Mouse (Mus musculus): ENCODE results near the gene Lst1. TPM values are rescaled to one million over a fixed set of nuclear protein-coding genes. Genes with fewer than 3 reads are reported as not detected.

Lst1 gene
- polyA plus RNA-seq, 1 experiment from 2014 or later: 7.6 TPM

GRCm38 (mm10) chr17:35204494-35205379 lies 16.5 kb upstream of the Lst1 start, which contains the start of gene Lta:
Gene Lta, minus strand, starts transcription at chr17:35205351.
- WGBS: 31% methylated on average over 20 of the region's 20 CpGs
- peaks cover 4% of the 10 kb centered on the region; the same call in 1 of the 2 replicates for H3K27me3 ChIP-seq (replicated peaks)
- H3K9ac ChIP-seq: no peak within 1 kb of the TSS

GRCm38 (mm10) chr17:35202442-35202841 lies 14.2 kb upstream of the Lst1 start:
- Histone ChIP-seq H3K27ac (no peak overlapping the region), H3K36me3 (replicated peaks) (no peaks in the 10 kb centered on the region), H3K27me3 (replicated peaks) (peaks cover 4% of the 10 kb centered on the region; the same call in 1 of the 2 replicates), H3K9ac (no peak overlapping the region), H3K4me2 (no peak overlapping the region), H3K9me3 (no peaks in the 10 kb centered on the region), H3K4me1 (no peaks in the 10 kb centered on the region), H3K4me3 (no peak overlapping the region)
- ATAC-seq (replicated peaks): no peak
- WGBS: 80% methylated on average over 4 of the region's 4 CpGs

More at GRCm38 (mm10) chr17:35204494-35205379, 16.5 kb upstream of the Lst1 start, which contains the start of gene Lta:
- H3K27ac ChIP-seq: no peak within 1 kb of the TSS
- ATAC-seq (replicated peaks): no peak
- H3K4me3 ChIP-seq: no peak within 1 kb of the TSS
- H3K4me1 ChIP-seq: no peaks in the 10 kb centered on the region
- no peaks in the 10 kb centered on the region for H3K36me3 ChIP-seq (replicated peaks)
- H3K9me3 ChIP-seq: no peaks in the 10 kb centered on the region
- no peak within 1 kb of the TSS for H3K4me2 ChIP-seq

- Histone ChIP-seq H3K27ac (no peak within 1 kb of the TSS), H3K4me1 (no peaks in the 10 kb centered on the region), H3K9me3 (no peaks in the 10 kb centered on the region), H3K9ac (no peak within 1 kb of the TSS), H3K4me2 (no peak within 1 kb of the TSS), H3K4me3 (no peak within 1 kb of the TSS), H3K27me3 (replicated peaks) (peaks cover 9% of the 10 kb centered on the region), H3K36me3 (replicated peaks) (no peaks in the 10 kb centered on the region)
- no peak for ATAC-seq (replicated peaks)
- 54% methylated on average over 13 of the region's 13 CpGs for WGBS
These were observed 13.5 kb upstream of the Lst1 start, which contains the start of gene Tnf for GRCm38 (mm10) chr17:35201787-35202186. Gene Tnf, minus strand, starts transcription at chr17:35202007.

GRCm38 (mm10) chr17:35201128-35201527 lies 12.9 kb upstream of the Lst1 start:
- peaks cover 1% of the 10 kb centered on the region; the same call in 1 of the 2 replicates for H3K4me1 ChIP-seq
- H3K9ac ChIP-seq: no peak overlapping the region
- ATAC-seq (replicated peaks): no peak
- H3K4me2 ChIP-seq: no peak overlapping the region
- H3K9me3 ChIP-seq: no peaks in the 10 kb centered on the region
- no peaks in the 10 kb centered on the region for H3K36me3 ChIP-seq (replicated peaks)
- 81% methylated on average over 11 of the region's 11 CpGs for WGBS
- H3K27ac ChIP-seq: no peak overlapping the region
- H3K4me3 ChIP-seq: no peak overlapping the region
- peaks cover 15% of the 10 kb centered on the region for H3K27me3 ChIP-seq (replicated peaks)

- 87% methylated on average over 11 of the region's 11 CpGs for WGBS
These were observed 12.2 kb upstream of the Lst1 start for GRCm38 (mm10) chr17:35200398-35200797.

GRCm38 (mm10) chr17:35198946-35199345 lies 10.7 kb upstream of the Lst1 start:
- Histone ChIP-seq H3K27me3 (replicated peaks) (peaks cover 36% of the 10 kb centered on the region), H3K36me3 (replicated peaks) (no peaks in the 10 kb centered on the region), H3K27ac (no peak overlapping the region), H3K9ac (no peak overlapping the region), H3K4me3 (no peak overlapping the region), H3K4me1 (peaks cover 11% of the 10 kb centered on the region), H3K9me3 (no peaks in the 10 kb centered on the region), H3K4me2 (no peak overlapping the region)
- WGBS: 32% methylated on average over 8 of the region's 8 CpGs
- ATAC-seq (replicated peaks): no peak

More at GRCm38 (mm10) chr17:35200398-35200797, 12.2 kb upstream of the Lst1 start:
- H3K4me2 ChIP-seq: no peak overlapping the region
- no peak overlapping the region for H3K27ac ChIP-seq
- peaks cover 8% of the 10 kb centered on the region for H3K4me1 ChIP-seq
- H3K27me3 ChIP-seq (replicated peaks): peaks cover 23% of the 10 kb centered on the region
- no peak overlapping the region for H3K4me3 ChIP-seq
- no peaks in the 10 kb centered on the region for H3K9me3 ChIP-seq
- no peak overlapping the region for H3K9ac ChIP-seq
- H3K36me3 ChIP-seq (replicated peaks): no peaks in the 10 kb centered on the region
- no peak for ATAC-seq (replicated peaks)

GRCm38 (mm10) chr17:35198029-35198428 lies 9.8 kb upstream of the Lst1 start:
- Histone ChIP-seq H3K27me3 (replicated peaks) (peaks cover 36% of the 10 kb centered on the region), H3K9me3 (no peaks in the 10 kb centered on the region), H3K36me3 (replicated peaks) (no peaks in the 10 kb centered on the region), H3K4me3 (no peak overlapping the region), H3K4me1 (peaks cover 11% of the 10 kb centered on the region), H3K9ac (no peak overlapping the region), H3K27ac (no peak overlapping the region), H3K4me2 (no peak overlapping the region)
- ATAC-seq (replicated peaks): no peak
- WGBS: 69% methylated on average over 7 of the region's 7 CpGs

- Histone ChIP-seq H3K36me3 (replicated peaks) (no peaks in the 10 kb centered on the region), H3K4me2 (no peak overlapping the region), H3K4me3 (no peak overlapping the region), H3K9ac (no peak overlapping the region), H3K4me1 (peaks cover 11% of the 10 kb centered on the region), H3K27ac (no peak overlapping the region), H3K27me3 (replicated peaks) (peaks cover 36% of the 10 kb centered on the region), H3K9me3 (no peaks in the 10 kb centered on the region)
- WGBS: 42% methylated on average over 6 of the region's 6 CpGs
- no peak for ATAC-seq (replicated peaks)
These were observed 8.9 kb upstream of the Lst1 start for GRCm38 (mm10) chr17:35197126-35197525.

- 41% methylated on average over 9 of the region's 9 CpGs for WGBS
- Histone ChIP-seq H3K27me3 (replicated peaks) (peaks cover 36% of the 10 kb centered on the region), H3K27ac (no peak overlapping the region), H3K9ac (no peak overlapping the region), H3K36me3 (replicated peaks) (no peaks in the 10 kb centered on the region), H3K4me3 (peak overlapping the region; percentile 39), H3K4me1 (peaks cover 11% of the 10 kb centered on the region), H3K9me3 (no peaks in the 10 kb centered on the region), H3K4me2 (peak overlapping the region; percentile 68)
- no peak for ATAC-seq (replicated peaks)
These were observed 8.0 kb upstream of the Lst1 start for GRCm38 (mm10) chr17:35196321-35196641.

- Histone ChIP-seq H3K36me3 (replicated peaks) (no peaks in the 10 kb centered on the region), H3K4me3 (peak overlapping the region; percentile 39), H3K27ac (no peak overlapping the region), H3K27me3 (replicated peaks) (peaks cover 36% of the 10 kb centered on the region), H3K4me1 (peaks cover 11% of the 10 kb centered on the region), H3K9ac (peak overlapping the region; percentile 31), H3K4me2 (peak overlapping the region; percentile 68), H3K9me3 (no peaks in the 10 kb centered on the region)
- peak; percentile 79 for ATAC-seq (replicated peaks)
- WGBS: 2% methylated on average over 66 of the region's 66 CpGs
These were observed 7.5 kb upstream of the Lst1 start for GRCm38 (mm10) chr17:35195631-35196320.

GRCm38 (mm10) chr17:35194844-35195630 lies 6.8 kb upstream of the Lst1 start:
- H3K9me3 ChIP-seq: no peaks in the 10 kb centered on the region
- WGBS: 42% methylated on average over 19 of the region's 19 CpGs
- H3K4me3 ChIP-seq: peak overlapping the region; percentile 39
- peak overlapping the region; percentile 68 for H3K4me2 ChIP-seq
- no peak for ATAC-seq (replicated peaks)
- peaks cover 11% of the 10 kb centered on the region for H3K4me1 ChIP-seq
- H3K9ac ChIP-seq: 0 out of 2 replicates have a peak overlapping the region, but pooled peaks have one; percentile 31
- H3K27me3 ChIP-seq (replicated peaks): peaks cover 32% of the 10 kb centered on the region
- H3K36me3 ChIP-seq (replicated peaks): no peaks in the 10 kb centered on the region
- H3K27ac ChIP-seq: no peak overlapping the region

Data from midbrain, embryonic 15.5 days (tissue).